Mouse (Mus musculus): Measurements from ENCODE around the gene Dpp9.
A peak's percentile ranks its signal among the peaks of the same experiment; 100 is the strongest.

Gene Dpp9

DNA sequence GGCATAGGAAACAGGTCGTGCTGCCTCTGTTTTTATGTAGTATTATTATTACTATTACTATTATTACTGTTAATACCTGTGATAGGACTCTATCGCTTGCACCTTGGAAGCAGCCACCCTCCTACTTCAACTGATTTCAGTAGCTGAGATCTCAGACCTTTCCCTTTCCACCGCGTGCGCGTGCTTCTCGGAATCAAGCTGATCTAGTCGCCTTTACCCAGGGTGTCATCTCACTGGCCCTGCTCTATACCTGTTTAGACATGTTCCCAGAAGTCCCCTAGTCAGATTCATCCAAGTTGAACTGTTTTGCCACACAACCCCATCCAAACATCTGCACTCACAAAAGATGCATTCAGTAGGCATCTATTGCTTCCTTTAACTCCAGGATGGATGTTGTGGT, 14.7 kb upstream of the Dpp9 start:
- no peak for DNase-seq (ENCODE audit: low read depth, low spot score)

DNA sequence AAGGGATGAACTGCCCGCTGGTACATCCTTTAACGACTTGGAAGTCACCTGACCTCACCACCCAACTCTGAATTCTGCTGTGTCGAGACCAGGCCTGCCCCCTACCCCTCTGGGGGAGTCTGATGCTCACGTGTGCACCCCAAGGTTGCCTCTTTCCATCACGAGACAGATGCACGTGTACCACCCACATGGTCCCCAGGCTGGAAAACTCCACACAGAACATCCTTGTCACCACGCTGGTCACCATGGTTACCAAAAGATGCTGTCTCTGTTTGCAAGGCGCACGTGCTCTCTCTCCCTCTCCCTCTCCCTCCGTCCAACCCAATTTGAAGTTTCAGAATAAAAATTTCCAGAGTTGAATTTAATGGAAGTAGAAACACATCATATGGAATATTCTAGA, 11.2 kb upstream of the Dpp9 start:
- DNase-seq (ENCODE audit: low read depth, low spot score), result no peak

DNA sequence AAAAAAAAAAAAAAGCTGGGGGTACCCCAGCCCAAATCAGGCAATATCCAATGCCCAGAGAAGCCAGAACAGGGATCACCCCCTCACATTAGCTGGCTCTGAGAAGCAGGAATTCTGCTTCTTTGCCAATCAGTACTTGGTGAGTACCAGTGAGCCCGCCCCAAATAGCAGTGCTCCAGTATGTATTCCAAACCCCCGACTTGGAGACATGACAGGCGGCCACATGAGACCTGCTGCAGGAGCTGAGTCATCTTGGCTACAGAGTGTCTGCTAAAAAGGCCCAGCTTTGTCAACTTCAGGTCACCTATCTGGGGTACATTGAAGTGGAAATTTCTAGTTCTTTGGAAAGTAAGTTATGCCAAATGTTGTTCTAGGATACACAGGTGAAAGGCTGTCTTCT, 7.9 kb upstream of the Dpp9 start:
- DNase-seq (ENCODE audit: low read depth, low spot score), result no peak

DNA sequence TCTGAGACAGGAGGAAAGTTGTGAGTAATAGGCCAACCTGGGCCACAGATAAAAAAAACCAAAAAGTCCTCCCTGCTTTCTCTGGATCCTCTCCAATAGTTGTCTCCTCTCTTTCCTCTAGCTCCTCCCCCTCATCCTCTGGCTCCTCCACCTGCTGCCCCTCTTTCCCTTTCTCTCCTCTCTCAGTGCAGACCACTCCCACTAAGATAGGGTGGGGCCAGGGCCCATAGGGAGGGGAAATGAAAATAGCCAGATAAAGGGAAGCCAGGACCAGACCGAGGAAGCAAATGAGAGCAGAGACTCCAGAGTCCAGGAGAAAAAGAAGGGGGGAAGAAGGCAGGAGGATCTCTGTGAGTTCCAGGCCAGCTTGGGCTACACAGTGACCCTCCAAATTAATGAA, 6.2 kb upstream of the Dpp9 start:
- DNase-seq (ENCODE audit: low read depth, low spot score), result no peak

DNA sequence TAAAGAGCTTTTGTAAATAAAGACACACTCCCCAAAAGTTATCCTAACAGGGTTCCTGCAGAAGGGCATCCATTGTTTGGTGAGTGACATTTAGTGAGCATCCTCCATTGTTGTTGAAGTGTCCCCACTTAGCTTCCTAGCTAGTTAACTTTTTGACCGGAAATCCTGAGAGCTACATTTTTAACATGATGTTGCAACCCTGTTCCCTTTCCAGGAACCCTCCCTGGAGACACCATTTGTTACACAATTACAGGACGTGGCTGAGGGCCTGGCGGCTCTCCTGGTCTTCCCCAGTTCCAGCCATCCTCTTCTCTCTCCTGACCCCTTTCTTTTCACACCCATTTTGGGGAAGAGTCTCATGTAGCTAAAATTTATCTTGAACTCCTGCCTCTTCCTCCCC, 1.1 kb upstream of the Dpp9 start:
- no peak for DNase-seq (ENCODE audit: low read depth, low spot score)

DNA sequence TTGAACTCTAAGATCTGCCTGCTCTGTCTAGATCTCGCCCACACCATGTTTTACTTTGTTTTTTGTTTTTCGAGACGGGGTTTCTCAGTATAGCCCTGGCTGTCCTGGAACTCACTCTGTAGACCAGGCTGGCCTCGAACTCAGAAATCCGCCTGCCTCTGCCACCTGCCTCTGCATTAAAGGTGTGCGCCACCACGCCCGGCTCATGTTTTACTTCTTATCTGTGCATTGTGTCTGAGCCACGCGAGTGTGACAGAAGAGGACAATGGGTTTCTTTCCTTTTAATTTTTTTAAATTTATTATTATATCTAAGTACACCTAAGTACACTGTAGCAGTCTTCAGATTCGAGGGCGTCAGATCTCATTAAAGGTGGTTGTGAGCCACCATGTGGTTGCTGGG, 546 bp upstream of the Dpp9 start:
- no peak for DNase-seq (ENCODE audit: low read depth, low spot score)

DNA sequence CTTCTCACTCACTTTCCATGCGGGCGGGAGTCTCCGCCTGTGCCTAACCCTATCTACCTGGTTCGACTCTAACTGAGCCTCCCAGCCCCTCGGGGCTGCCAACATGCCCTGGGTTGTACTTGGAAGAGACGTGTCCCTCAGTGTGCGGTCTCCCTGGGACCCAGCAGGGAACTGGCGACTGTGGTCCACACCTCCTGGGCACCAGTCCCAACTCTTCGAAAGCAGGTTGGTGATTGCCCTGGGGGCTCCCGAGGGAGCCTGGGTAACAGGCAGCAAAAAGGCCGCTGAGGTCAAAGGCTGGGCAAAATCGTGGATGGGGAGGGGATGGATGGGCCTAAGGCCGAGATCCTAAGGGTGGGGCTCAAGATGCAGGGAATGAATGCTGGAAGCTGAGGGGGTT, 1.0 kb downstream of the Dpp9 start:
- no peak for DNase-seq (ENCODE audit: low read depth, low spot score)

DNA sequence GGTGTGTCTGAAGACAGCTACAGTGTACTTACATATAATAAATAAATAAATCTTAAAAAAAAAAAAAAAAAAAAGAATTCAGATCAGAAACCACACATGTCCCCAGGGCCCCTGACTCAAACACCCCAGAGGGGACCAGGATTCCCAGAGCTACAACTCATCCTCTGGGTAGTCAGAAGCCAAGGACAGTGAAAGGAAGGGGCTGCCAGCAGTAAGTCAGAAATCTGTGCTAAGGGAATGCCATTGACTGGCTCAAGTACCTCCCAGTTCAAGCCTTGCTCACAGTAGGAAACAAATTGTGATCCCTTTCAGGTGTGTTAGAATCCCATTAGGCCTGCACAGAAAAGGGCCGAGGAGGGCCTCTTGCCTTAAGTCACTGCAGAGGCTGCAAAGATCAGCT, 4.5 kb downstream of the Dpp9 start:
- no peak for DNase-seq (ENCODE audit: low read depth, low spot score)

DNA sequence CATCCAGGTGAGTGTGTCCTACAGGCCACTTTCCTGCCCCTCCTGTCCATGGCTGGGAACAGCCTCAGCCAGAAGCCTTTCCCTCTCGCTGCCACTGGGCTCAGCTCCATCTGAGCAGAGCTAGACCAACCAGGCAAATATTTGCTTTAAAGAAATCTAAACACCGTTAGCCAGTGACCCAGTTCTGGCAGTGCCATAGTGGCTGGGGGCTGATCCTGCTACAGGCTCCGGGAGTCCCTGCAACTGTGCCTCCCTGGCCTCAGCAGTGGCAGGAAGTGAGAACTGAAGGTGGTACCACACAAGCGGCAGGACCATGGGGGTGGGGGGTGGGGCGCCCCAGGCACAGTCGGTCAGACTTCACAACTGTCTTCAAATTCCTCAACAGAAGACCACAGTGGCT, 6.0 kb downstream of the Dpp9 start:
- no peak for DNase-seq (ENCODE audit: low read depth, low spot score)

DNA sequence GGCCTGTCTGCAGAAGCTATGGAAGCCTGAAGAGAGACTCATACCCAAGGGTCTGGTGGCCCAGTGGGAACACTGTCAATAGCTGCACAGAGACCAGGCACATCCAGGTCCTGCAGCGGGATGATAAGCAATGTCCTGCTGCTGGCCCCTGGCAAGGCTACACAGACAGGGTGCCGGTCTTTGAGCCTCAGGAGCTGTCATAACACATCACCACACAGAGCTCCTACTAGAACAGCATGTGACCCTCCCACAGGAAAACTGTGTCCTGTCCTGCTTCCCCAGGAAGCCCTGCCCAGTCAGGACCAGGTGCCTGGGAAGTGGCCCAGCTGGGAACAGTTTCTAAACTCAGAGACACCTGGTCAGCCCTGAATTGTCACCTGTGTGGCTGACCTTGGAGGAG, 7.6 kb downstream of the Dpp9 start:
- DNase-seq (ENCODE audit: low read depth, low spot score), result no peak

DNA sequence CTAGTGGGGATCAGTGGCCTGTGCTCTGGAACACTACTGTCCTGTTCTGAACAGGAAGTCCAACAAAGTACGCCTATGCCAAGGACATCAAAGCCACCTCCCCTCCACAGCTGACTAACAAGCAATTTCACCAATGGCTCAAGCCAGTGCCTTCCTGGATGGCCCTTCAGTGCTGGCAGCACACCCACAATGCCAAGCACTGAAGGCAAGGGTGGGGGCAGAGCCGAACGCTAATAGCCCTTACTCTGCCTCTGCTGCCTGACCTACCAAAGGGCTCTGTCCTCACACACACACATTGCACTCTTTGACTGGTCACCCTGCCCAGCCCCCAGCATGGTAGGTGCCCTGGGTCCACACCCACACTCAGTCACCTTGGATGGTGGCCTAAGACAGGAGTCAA, 9.9 kb downstream of the Dpp9 start:
- no peak for DNase-seq (ENCODE audit: low read depth, low spot score)

DNA sequence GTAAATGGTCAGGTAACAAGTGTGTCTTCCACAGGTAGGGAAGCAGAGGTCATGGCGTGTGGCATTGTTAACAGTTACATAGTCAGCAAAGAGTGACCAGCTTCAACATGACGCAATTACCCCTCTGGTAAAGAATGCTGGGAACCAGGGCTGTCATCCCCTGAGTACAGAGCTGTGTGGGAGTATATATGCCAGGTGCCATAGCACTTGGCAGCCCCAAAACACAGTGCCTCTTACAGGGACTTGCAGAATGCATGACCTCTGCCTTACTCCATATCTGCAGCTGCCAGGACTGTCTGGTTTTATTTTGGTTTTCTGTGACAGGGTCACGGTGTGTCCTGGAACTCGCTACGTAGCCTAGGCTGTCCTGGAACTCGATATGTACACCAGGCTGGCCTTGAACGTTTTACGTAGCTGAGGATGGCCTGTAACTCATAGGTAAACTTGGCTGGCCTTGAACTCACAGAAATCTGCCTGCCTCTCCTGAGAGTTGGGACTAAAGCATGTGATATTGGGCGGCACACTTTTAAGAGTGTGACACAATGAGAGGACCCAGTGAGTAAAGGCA, 10.7 kb downstream of the Dpp9 start:
- DNase-seq (ENCODE audit: low read depth, low spot score), result no peak

DNA sequence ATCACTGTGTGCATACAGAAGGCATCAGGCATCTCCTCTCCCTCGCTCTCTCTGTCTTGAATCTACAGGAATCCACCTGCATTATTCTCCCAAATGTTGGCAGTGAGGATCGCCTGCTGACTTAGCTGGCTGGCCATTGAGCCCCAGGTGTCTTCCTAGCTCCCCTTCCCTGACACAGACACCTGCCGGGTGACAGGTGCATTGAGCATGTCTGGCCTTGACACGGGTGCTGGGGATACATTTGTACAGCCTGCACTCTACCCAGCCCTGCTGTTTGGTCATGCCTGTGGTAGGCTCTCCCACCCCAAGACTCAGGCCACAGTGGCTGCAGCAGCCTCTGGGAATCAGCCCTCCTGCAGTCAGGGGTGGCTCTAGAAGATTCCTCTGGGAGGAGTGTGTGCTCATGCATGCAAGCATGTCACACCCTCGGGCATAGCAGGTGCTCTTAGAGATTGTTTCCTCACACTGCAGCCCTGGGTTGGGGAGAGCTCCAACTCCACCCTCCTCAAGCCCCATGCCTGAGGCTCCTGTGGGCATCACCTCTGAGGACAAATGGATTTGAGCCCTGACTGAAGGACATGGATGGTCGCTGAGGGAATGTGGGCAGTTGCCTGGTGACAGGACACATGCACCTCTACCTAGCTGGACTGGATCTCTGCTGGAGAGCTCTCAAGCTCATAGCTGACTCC, 11.6 kb downstream of the Dpp9 start:
- no peak for DNase-seq (ENCODE audit: low read depth, low spot score)

DNA sequence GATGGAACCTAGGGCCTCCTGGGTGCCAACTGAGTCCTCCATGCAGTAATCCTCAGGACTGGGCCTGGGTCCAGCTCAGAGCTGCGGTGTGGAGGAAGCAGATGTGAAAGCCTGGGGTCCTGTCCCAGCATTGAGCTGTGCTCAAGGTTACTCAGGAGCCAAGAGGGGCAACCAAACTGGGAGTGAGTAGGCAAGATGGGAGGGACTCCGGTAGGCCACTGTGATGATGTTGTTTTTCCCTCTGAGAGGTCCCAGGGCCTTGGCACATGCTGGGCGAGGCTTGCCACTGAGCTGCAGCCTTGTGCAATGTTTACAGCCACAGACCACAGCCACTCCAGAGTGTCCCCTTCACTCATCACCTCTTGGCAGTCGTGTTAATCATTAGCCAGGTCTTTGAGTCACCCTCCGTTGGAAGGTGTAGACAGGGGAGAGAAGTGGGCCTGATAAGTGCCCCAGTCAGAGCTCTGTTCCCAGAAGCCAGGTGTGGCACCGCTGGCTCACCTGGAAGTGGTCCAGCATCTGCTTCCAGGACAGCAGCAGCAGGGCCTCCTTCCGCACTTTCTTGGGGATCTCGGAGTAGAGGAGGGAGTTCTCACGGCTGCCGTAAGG, 12.3 kb downstream of the Dpp9 start:
- DNase-seq (ENCODE audit: low read depth, low spot score), result no peak

DNA sequence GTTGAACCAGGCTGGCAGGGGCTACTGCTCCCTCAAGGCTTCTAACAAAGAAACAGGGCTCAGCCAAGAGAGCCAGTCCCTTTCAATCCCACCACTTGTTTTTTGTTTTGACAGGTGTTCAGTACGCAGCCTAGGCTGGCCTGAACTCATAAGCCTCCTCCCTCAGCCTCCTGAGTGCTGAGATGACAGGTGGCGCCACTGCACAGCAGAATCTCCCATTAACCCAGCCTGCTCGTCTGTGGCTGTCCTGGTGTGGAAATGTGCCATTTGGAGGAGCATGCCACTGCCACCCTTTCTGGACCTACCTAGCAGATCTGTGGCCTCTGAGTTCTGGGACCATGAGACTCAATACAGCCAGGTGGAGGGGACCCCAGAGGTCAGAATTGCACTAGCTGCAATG, 15.0 kb downstream of the Dpp9 start:
- no peak for DNase-seq (ENCODE audit: low read depth, low spot score)

DNA sequence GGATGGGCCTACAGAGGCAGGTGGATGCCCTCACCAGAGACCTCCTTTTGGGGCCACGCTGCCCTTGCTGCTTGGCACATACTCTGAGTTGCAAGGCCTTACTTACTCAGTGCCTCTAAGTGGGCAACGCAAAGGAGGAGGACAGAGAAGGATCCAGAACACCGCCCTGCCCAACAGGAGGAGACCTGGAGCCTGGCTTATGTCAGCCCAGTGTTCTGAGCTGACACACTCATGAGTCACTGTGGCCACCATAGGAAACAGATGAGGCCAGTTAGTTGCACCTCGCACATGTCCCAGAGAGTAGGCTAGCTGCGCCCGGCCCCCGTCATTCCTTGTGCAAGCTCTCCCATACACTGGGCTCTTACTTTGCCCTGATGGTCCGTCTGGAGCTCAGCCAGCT, 16.2 kb downstream of the Dpp9 start:
- no peak for DNase-seq (ENCODE audit: low read depth, low spot score)

DNA sequence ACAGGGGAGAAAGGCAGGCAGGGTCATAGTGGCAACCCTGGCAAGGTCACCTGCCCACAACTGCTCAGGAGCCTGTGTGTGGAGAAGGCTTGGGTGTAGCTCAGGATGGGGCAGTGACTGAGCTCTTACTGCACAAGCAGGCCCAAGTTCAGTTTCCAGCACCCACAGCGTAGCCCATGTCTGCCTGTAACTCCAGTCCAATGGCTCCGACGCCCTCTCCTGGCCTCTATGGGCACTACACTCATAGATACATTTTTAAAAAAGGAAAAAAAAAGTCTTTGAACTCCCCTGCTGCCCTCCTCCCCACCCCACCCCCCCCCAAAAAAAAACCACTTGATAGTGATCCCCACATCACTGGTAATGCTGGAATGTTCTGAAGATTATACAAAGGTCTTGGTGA, 17.1 kb downstream of the Dpp9 start:
- no peak for DNase-seq (ENCODE audit: low read depth, low spot score)

DNA sequence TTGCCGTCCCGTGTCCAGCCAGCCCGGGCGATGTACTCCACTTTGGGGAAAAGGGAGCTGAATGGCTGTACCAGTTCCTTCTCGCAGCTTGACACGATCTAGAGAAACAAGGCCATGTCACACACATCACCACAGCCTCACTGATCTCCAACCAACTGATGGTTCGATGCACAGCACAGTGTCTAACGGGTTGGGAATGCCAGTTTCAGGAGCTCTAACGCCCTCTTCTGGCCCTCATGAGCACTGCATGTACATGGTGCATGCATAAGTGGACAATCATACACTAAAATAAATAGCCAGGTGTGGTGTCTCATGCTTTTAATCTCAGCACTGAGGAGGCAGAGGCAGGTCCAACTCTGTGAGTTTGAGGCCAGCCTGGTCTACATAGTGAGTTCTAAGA, 18.1 kb downstream of the Dpp9 start:
- peak; percentile 18 for DNase-seq (ENCODE audit: low read depth, low spot score)

DNA sequence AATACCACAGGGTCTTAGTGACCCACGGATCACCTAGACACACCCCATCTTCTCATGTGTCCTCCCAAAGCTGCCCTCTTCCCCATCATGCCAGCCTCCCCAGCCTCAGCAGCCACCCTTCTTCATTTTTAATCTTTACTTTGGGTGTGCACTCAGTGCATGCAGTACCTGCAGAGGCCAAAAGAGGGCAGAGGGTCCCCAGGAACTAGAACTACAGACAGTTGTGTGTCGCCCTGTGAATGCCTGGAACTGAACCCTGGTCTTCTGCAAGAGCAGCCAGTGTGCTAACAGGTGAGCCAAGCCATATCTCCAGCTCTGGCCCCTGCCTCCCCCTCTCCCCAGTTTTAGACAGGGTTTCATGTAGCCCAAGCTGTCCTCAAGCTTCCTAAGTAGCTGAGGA, 21.8 kb downstream of the Dpp9 start:
- peak; percentile 42 for DNase-seq (ENCODE audit: low read depth, low spot score)

DNA sequence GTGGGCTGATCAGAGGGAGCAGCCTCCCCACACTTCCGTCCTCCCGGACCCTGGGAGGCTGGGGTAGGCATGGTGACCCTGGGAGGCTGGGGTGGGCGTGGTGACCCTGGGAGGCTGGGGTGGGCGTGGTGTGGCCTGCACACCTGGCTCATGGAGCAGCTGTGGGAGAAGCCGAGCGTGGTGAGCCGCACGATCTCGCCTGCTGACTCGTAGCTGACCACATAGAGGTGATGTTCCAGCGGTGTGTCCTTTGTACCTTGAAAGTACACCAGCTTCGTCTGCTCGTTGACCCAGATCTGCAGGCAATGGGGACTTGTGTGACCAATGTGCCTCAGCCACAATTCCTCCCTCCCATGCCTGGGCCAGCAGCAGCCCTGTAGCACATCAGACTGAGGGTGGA, 23.9 kb downstream of the Dpp9 start:
- DNase-seq (ENCODE audit: low read depth, low spot score), result no peak

DNA sequence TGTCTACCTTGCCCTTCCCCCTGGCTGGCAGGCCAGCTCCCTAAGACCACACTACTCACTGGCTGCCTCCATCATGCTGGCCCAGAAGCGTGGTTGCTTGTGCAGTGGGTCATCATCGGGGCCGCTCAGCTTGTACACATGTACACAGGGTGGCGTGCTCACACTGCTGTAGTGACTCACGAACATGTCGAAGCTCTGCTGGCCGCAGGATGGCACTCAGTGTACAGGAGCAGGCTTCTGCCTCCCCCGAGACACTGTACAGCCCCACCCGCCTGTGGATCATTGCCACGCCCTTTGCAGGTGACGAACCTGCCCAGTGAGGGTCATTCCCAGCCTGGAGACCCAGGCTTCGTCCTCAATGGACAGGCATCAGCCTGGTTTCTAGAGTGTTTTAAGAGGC, 24.3 kb downstream of the Dpp9 start:
- DNase-seq (ENCODE audit: low read depth, low spot score), result no peak

DNA sequence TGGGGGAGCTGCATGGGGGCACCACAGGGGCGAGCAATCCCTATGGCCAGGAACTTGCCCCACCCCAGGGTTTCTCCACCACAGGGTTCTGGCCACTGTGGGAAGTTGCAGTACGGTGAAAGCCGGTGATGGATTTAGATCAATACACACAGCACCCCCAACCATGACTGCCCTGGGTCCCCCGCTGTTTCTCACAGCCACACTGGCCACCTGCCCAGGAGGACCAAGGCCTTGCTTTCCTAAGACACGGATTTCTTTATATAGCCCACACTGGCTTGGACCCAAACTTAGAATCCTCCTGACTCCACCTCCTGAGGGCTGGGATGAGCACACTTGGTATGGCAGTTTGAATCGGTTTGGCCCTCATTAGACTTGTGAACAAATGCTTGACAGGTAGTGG, 27.4 kb downstream of the Dpp9 start:
- DNase-seq (ENCODE audit: low read depth, low spot score), result no peak

DNA sequence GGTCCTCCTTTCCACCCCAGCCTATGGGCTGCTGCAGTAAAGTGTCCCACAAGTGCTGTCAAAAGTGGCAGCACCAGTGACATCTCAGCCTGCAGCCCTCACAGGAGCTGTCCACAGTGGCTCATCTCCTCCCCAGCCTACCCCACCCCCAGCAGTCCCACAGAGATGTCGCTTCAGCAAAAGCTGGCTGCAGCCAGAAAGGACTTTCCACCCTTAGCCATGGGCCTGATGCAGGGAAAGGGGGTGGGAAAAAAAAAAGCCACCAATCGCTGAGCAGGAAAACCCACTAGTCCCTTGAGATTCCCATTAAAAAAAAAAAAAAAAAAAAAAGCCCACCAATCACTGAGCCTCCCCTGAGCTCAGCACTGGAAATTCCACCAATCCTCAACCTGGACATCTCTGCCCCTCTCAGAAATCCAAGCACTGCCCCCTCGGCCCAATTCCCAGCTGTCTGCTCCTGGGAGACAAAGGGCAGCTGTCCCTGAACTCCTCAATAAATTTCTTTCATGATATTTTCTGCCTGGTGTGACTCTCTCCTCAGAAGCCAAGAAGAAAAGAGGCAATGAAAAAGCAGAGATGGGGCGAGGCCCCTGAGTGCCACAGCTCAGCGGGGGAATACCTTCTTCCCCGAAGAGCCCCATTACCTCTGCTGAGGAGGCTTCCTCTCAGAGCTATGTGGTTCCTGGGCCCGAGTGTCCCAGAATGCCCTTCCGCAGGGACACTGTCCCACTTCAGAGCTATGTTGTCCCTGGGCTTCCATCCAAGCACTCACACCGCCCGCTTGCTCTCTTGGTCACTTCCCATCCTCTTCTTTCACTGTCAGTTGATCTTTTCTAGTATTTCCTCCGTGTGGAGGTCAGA, 33.2 kb downstream of the Dpp9 start:
- no peak for DNase-seq (ENCODE audit: low read depth, low spot score)
